Mouse (Mus musculus) kidney, postnatal 36 days (tissue): ENCODE measurements at regions not wholly inside any gene's neighbourhood (a gene's known extent, or its start where the extent isn't known, plus 50 kb on each side); places are given as distances from the start of the nearest gene placed in this dataset.
A peak's percentile ranks its signal among the peaks of the same experiment; 100 is the strongest.
"Not testable (repeated sequence)": the region's sequence is repeated elsewhere in the genome, so short reads cannot be mapped to it uniquely, and the experiment has no call there.

Experiments used
- DNase-seq, 2 experiments: peaks; one replicate each; pipeline ENCODE4 v3.0.0; 2021 to 2022; ENCODE audit warnings: mixed read lengths in 2 of 2

GRCm38 (mm10) chr9:85920745-85921614, 78.8 kb downstream of the Tpbg start:
- DNase-seq: no peak

- DNase-seq: no peak
Measured at GRCm38 (mm10) chr9:85925259-85925658, 83.1 kb downstream of the Tpbg start.

- no peak for DNase-seq
Measured at GRCm38 (mm10) chr9:85932209-85932608, 90.0 kb downstream of the Tpbg start.

- DNase-seq: not testable (repeated sequence)
Measured at GRCm38 (mm10) chr9:85943066-85943684, 101.0 kb downstream of the Tpbg start.

GRCm38 (mm10) chr9:85948495-85949137, 106.4 kb downstream of the Tpbg start:
- DNase-seq: no peak

GRCm38 (mm10) chr9:85951777-85952176, 109.6 kb downstream of the Tpbg start:
- no peak for DNase-seq

GRCm38 (mm10) chr9:85970076-85970475, 127.9 kb downstream of the Tpbg start:
- DNase-seq: no peak

GRCm38 (mm10) chr9:85981428-85981827, 139.2 kb downstream of the Tpbg start:
- no peak for DNase-seq

GRCm38 (mm10) chr9:85983516-85983915, 141.3 kb downstream of the Tpbg start:
- not testable (repeated sequence) for DNase-seq

GRCm38 (mm10) chr9:85985671-85986070, 143.5 kb downstream of the Tpbg start:
- DNase-seq: no peak

GRCm38 (mm10) chr9:85986142-85986541, 144.0 kb downstream of the Tpbg start:
- no peak for DNase-seq

- no peak for DNase-seq
Measured at GRCm38 (mm10) chr9:86002996-86003395, 160.8 kb downstream of the Tpbg start.

- DNase-seq: no peak
Measured at GRCm38 (mm10) chr9:86011661-86012060, 169.5 kb downstream of the Tpbg start.

GRCm38 (mm10) chr9:86015841-86016240, 173.7 kb downstream of the Tpbg start:
- DNase-seq: no peak

GRCm38 (mm10) chr9:86020133-86020532, 178.0 kb downstream of the Tpbg start:
- DNase-seq: no peak

GRCm38 (mm10) chr9:86020765-86021164, 178.6 kb downstream of the Tpbg start:
- DNase-seq: no peak

GRCm38 (mm10) chr9:86030738-86031137, 188.6 kb downstream of the Tpbg start:
- no peak for DNase-seq

GRCm38 (mm10) chr9:86044098-86044497, 201.9 kb downstream of the Tpbg start:
- DNase-seq: no peak

- DNase-seq: no peak
Measured at GRCm38 (mm10) chr9:86058116-86058515, 215.9 kb downstream of the Tpbg start.

- DNase-seq: no peak
Measured at GRCm38 (mm10) chr9:86060049-86060448, 217.9 kb downstream of the Tpbg start.

- DNase-seq: no peak
Measured at GRCm38 (mm10) chr9:86061230-86061629, 219.1 kb downstream of the Tpbg start.

GRCm38 (mm10) chr9:86079275-86079674, 237.1 kb downstream of the Tpbg start:
- DNase-seq: no peak

- DNase-seq: peak in 1 of 2 experiments; percentile 5
Measured at GRCm38 (mm10) chr9:86081873-86082272, 239.7 kb downstream of the Tpbg start.

- no peak for DNase-seq
Measured at GRCm38 (mm10) chr9:86092998-86093397, 250.8 kb downstream of the Tpbg start.
